Mouse (Mus musculus) erythroblast, embryonic 14.5 days (primary cell): ENCODE results near the gene 9930111J21Rik2. TPM values are rescaled to one million over a fixed set of nuclear protein-coding genes. Genes with fewer than 3 reads are reported as not detected.
"Not testable (repeated sequence)": the region's sequence is repeated elsewhere in the genome, so short reads cannot be mapped to it uniquely, and the experiment has no call there.

ENCODE experiments used
- H3K27me3 ChIP-seq: 2 replicates; pipeline ENCODE4 v1.6.1; 2012; ENCODE audit warnings: inconsistent platforms; ENCODE audit not compliant: control insufficient read depth
- H3K36me3 ChIP-seq: 2 replicates; pipeline ENCODE4 v1.6.1; 2012; ENCODE audit warnings: mild to moderate bottlenecking, inconsistent platforms; ENCODE audit not compliant: control insufficient read depth
- H3K4me1 ChIP-seq: 2 replicates; pipeline ENCODE4 v1.6.1; 2012; ENCODE audit warnings: inconsistent platforms; ENCODE audit not compliant: control insufficient read depth
- H3K4me3 ChIP-seq: replicated peaks from 2 replicates; pipeline ENCODE3; 2012; ENCODE audit warnings: moderate library complexity, mild to moderate bottlenecking, inconsistent platforms
- H3K9me3 ChIP-seq: 2 replicates; pipeline ENCODE4 v1.6.1; 2012; ENCODE audit warnings: low read length, inconsistent platforms, mixed read lengths; ENCODE audit not compliant: control insufficient read depth
- polyA plus RNA-seq: library from polyadenylated mRNA; stranded (reverse); fragments of >175 nt; gene quantifications from 2 replicates; pipeline ENCODE4 v1.2.3, GENCODE M21; 2012

The 9930111J21Rik2 gene
- polyA plus RNA-seq, 1 experiment: not detected

DNA sequence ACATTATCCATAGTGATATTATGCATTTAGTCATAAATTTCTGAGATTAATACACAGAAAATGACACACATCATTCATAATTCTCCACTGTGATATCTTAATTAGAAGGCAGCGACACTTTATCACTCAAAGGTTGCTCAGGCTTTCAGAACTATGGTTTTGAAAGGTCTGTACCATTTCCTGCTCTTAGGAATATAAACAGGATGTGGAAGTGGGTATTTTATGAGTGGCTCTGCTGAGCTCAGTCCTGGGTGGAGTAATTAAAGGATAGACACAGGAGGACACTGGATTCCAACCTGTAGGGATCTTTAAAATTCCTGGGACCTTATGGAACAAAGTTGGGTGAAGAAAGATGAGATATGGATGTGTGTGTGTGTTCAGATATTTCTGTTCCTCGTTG lies 44.7 kb downstream of the 9930111J21Rik2 start:
- H3K9me3 ChIP-seq, H3K36me3 ChIP-seq, H3K4me3 ChIP-seq, H3K27me3 ChIP-seq, H3K4me1 ChIP-seq: not testable (repeated sequence)

DNA sequence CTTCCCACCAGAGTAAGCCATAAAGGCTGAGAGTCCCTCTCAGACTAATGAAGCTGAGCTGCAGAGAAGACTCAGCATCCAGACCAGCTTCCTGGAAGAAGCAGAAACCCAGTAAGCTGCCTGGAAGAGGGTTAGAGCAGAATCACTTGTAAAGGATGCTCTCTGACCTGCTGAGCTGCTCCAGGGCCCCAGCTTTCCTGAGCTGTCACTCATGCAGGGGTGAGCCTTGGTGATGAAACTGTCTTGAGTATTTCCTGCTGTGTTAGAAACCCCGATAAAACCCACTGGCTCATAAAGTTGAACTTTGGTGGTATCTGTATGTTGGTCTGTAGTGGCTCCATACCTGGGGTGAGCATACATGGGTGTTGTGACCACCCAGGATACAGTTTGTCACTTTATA lies 50.6 kb downstream of the 9930111J21Rik2 start:
- H3K9me3 ChIP-seq, H3K4me1 ChIP-seq, H3K4me3 ChIP-seq, H3K27me3 ChIP-seq, H3K36me3 ChIP-seq: not testable (repeated sequence)

DNA sequence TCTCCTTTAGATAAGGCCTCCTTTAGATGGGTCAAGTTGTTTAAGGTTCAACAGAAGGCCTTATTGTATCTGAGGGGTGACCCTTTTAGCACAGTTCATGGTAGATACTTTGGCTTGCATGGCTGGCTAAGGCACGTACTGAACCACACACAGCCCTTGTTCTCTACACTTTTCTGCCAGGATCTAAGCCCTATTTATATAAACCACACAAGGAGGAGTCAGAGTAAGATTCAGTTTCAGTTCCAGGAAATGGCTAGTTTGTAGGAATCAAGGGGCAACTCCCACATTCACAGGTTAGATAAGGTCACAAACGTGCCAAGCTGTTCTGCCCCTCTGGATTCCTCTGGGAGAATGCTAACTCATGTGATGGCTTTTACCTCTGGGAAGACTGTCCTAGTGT lies 57.0 kb downstream of the 9930111J21Rik2 start, which contains the start of gene Tgtp1:
Tgtp1 (minus strand) TSS at position 155 of the 400 bp plus-strand sequence.
- H3K36me3 ChIP-seq, H3K4me3 ChIP-seq, H3K27me3 ChIP-seq, H3K9me3 ChIP-seq, H3K4me1 ChIP-seq: not testable (repeated sequence)

DNA sequence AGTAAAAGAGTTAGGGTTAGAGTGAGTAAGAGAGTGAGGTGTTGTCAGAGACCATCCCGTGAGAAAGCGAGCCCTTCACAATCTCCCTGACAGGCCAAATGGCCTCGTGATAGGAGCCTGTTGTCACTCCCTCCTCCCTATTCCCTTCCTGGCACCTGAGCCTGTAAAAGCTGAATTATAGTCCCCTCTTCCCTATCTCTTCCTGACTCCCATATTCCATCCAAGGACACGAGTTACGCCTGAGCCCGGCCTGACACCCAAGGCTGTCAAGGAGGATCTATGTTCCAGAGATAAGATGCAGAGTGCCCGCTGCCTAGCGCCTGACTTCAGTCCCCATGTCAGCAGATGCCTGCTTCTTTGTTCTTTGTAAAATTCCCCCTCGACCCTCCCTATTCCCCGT lies 57.7 kb downstream of the 9930111J21Rik2 start:
- not testable (repeated sequence) for H3K4me3 ChIP-seq, H3K9me3 ChIP-seq, H3K4me1 ChIP-seq, H3K27me3 ChIP-seq, H3K36me3 ChIP-seq

DNA sequence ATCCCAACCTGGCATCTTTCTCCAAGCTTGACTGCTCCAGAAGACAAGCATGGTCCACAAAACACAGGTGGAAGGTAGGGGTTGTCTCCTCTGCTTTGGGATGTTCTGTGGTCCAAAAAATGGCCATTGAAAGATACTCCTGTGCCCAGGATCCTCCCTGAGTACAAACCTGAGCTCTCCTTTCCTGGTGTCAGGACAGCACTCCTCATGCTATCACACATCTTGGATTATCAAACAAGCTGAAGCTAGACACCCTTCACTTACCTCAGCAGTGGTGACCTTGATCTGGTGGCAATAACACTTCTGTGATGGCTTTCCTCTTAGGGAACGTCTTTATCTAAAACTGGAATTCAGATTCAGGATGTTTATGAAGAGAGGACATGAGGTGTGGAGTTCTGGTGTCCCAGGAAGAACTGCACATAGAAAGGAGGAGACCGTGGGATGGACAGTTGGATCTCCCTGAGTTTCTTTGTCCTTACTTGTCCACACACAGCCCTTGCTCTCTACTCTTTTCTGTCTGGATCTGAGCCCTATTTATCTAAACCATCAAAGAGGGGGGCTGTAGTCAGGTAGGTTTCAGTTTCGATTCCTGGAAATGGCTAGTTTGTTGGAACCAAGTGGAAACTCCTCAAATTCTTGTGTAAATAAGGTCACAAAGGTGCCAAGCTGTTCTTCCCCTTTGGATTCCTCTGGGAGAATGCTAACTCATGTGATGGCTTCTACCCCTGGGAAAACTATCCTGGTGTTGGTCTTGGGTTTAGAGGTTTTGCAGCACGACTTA lies 59.1 kb downstream of the 9930111J21Rik2 start, which contains the start of gene Gm12185:
Gm12185 (minus strand) TSS at position 487 of the 781 bp plus-strand sequence.
- not testable (repeated sequence) for H3K9me3 ChIP-seq, H3K4me3 ChIP-seq, H3K27me3 ChIP-seq, H3K36me3 ChIP-seq, H3K4me1 ChIP-seq

DNA sequence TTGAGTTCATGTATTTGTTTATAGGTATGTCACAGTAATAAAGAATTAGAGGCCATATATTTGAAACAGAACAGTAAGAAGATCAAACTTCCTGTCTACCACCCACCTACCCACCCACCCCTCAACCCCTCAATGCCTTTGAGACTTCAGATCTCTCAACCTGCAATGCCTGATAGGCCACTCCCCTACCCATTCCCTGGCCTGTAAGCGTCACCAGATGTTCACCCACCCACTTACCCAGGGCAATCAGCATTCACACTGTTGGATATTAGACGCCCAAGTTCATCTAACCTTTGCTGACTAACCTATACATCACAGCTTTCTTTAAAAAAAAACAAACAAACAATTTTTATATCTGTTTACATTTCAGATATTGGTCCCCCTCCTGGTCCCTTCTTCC lies 61.1 kb downstream of the 9930111J21Rik2 start:
- not testable (repeated sequence) for H3K36me3 ChIP-seq, H3K4me3 ChIP-seq, H3K9me3 ChIP-seq, H3K27me3 ChIP-seq, H3K4me1 ChIP-seq

DNA sequence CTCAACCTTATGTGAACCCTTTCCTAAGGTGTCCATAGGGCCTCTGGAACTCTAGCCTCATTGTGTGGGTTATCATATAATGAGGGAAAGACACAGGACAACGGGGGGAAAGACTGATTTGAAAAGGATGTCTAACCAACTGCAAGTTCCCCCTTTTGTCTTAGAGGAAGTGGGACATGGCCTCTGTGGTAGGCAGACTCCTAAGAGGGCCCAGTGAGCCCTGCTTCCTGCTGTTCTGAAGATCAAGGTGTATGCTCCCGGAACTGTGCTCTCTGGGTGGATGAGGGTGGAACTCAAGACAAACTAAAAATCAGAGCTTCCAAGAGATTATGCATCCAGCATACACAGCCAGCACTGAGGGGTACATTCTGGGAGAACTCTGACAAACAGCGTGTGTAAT lies 62.8 kb downstream of the 9930111J21Rik2 start:
- not testable (repeated sequence) for H3K4me1 ChIP-seq, H3K4me3 ChIP-seq, H3K36me3 ChIP-seq, H3K9me3 ChIP-seq, H3K27me3 ChIP-seq

DNA sequence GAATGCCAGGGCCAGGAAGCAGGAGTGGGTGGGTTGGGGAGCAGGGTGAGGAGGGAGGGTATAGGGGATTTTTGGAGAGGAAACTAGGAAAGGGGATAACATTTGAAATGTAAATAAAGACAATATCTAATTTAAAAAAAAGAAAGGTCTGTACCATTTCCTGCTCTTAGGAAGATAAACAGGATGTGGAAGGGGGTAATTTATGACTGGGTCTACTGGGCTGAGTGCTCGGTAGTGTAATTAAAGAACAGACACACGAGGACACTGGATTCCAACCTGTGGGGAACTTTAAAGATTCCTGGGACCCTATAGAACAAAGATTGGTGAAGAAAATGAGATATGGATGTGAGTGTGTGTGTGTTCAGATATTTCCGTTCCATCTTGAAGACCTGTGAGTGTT lies 68.2 kb downstream of the 9930111J21Rik2 start:
- H3K36me3 ChIP-seq, H3K27me3 ChIP-seq, H3K4me3 ChIP-seq, H3K9me3 ChIP-seq, H3K4me1 ChIP-seq: not testable (repeated sequence)

DNA sequence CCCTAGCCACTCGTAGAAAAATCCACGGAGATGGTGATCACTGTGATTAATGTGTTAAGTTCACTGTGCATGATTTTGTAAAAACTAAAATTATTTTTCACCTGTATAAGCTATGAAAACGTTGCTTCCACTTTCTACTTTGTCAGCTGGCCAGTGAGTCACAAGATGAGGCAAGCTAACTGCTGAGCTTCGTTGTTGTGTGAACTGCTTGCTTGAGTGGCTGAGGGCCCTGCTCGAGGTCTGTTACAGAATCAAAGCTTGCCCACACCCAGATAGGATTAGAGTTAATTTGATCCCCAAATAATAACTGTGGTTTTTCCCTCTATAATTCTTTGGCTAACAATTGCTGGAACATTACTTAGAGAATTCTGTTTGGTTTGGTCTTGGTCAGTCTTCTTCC lies 71.0 kb downstream of the 9930111J21Rik2 start:
- H3K36me3 ChIP-seq, H3K9me3 ChIP-seq, H3K4me3 ChIP-seq, H3K27me3 ChIP-seq, H3K4me1 ChIP-seq: not testable (repeated sequence)

DNA sequence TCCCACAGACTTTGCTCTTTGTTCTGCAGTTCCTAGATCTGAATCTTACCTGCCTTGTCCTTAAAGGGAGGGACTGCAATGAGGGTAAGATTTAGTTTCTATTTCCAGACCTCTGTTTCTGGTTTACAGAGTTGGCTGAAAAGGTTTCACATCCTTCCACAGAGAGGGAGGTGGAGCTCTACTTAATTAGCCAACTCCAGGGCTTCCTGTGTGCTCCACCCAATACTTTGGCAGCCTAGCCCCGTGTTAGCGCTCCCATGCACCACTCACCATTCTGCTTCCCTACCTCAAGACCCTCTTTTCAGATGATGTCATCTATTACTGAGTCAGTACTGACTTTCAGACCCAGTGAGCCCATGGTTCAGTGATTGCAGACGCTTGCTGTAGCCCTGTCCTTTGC lies 71.8 kb downstream of the 9930111J21Rik2 start, which contains the start of gene 9930111J21Rik1:
9930111J21Rik1 (minus strand) TSS at position 148 of the 400 bp plus-strand sequence.
- H3K9me3 ChIP-seq, H3K4me3 ChIP-seq, H3K36me3 ChIP-seq, H3K27me3 ChIP-seq, H3K4me1 ChIP-seq: not testable (repeated sequence)

DNA sequence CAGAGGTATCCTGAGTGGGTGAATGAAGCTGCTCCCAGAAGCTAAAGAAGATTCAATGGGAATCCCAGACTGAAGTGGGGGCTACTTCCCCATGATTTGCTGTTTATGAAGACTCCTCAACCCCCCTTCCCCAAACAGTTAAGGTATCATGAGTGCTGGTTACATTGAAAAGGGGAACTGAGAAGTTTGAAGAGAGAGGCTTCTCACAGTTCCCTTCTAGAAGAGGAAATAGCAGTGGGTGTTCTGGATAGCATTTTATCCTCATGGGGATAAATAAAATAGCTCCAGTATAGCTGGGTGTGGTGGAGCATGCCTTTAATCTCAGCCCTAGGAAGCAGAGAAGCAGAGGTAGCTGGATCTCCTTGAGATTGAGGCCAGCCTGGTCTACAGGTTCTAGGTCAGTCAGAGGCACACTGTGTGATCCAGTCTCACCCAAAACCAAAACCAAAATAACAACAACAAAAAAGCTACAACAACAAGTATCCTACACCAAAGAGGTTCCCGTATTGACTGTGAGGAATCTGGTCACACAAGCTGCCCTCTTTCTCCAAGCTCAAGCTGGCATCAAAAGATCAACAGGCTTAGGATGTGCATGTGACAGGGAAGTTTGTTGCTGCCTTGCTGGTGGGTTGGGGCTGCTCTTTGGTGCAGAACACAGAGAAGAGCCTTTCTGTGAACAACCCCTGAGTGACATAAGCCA lies 72.7 kb downstream of the 9930111J21Rik2 start, which contains the start of gene Olfr56:
Olfr56 (plus strand) TSS at position 650 of the 700 bp plus-strand sequence.
- not testable (repeated sequence) for H3K27me3 ChIP-seq, H3K36me3 ChIP-seq, H3K4me3 ChIP-seq, H3K4me1 ChIP-seq, H3K9me3 ChIP-seq

DNA sequence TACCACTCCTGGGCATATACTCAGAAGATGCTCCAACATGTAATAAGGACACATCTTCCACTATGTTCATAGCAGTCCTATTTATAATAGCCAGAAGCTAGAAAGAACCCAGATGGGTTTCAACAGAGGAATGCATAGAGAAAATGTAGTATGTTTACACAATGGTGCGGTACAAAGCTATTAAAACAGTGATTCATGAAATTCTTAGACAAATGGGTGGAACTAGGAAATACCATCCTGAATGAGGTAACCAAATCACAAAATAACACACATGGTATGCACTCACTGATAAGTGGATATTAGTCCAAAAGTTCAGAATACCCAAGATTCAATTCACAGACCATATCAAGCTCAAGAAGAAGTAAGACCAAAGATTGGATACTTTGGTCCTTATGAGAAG lies 76.4 kb downstream of the 9930111J21Rik2 start:
- H3K4me3 ChIP-seq, H3K9me3 ChIP-seq, H3K36me3 ChIP-seq, H3K27me3 ChIP-seq, H3K4me1 ChIP-seq: not testable (repeated sequence)
